Mouse (Mus musculus) skeletal muscle tissue, adult 2 months (tissue): ENCODE measurements around the gene Olfr839-ps1.

Experiments
- DNase-seq: peaks from one replicate; pipeline ENCODE4 v3.0.0-alpha.2; 2012; ENCODE audit warnings: low read depth, low spot score

Olfr839-ps1 gene

DNA sequence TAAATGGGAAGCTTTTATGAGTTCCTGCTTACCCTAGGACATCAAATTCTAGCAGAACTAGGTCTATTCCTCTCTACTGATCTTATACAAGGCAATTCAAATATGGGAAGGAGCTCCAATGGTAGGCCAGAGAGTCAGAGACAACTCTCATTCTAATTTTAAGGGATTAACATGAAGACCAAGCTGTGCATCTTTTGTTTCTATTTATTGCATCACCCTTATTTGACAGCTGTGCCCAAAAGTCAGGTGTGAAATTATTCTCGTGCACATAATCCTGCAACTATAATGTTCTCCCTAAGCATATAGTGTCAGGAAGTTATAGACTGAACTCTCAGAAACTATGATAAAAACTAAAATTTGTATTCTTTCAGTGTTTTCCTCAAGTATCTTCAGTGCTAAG is at the start of gene Olfr839-ps1:
Olfr839-ps1 (minus strand) TSS at position 101 of the 400 bp plus-strand sequence.
- no peak for DNase-seq

DNA sequence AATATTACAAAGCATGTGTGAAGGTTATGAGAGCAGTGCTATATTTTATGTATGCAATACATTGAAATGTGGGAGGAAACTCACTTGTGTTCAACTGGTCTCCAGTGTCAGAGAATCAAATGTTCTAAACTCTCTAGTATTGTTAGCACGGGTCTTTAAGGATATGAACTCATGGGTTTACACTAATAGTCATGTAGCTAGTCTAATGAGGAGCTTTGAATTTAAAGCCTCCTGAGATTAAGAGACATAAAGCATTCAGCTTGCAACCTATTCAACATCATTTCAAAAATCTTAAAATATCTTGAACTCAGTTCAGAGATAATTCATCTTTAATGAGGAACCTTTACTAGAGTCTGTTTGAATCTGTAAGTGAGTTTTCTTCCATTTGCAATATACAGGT is 41.1 kb downstream of the Olfr839-ps1 start, which contains the start of gene Olfr837:
Olfr837 (plus strand) TSS at position 301 of the 400 bp plus-strand sequence.
- no peak for DNase-seq

DNA sequence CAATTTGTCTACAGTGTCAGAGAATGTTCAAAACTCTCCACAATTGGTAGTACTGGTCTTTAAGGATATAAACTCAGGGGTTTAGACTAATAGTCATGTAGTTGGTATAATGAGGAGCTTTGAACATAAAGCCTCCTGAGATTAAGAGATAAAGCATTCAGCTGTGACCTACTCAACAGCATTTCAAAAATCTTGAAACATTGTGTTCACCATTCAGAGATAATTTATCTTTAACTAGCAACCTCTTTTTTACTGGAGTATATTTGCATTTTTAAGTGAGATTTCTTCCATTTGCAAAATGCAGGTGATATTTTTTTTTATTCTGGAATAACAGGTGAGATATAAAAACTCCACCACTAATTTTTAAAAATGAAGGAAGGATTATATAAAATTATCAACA is 57.0 kb downstream of the Olfr839-ps1 start, which contains the start of gene Olfr836:
Olfr836 (plus strand) TSS at position 301 of the 400 bp plus-strand sequence.
- no peak for DNase-seq
